15 mouse cellular contexts compared by ENCODE assay signal in genomic region chr16:50160418-50161271, GRCm38 (mm10).
A peak's percentile ranks its signal among the peaks of the same experiment; 100 is the strongest.
DNase-seq lines count a peak whose midpoint lies in the region; ATAC-seq and TF ChIP-seq lines count a peak whose summit lies in the region.
"Had no signal": no experiment of that assay in that cellular context is flagged by ENCODE, and none has a peak within 500 bp of the region (broad histone marks: within the 10 kb centered on the region; RNA-seq: fewer than 3 reads in every experiment).

No protein-coding gene starts in this region.

- in situ Hi-C loops in CH12.LX (cut with MboI; ENCODE audit: low pct_ligation_motif_present, low pct_unique_long_range_greater_than_20kb, low sequenced_read_pairs) = no loop called here

- dilution Hi-C loops in CH12.LX (cut with MboI; ENCODE audit: extremely low pct_ligation_motif_present, extremely low pct_unique_long_range_greater_than_20kb, low sequenced_read_pairs) = no loop called here

- H3K9me3 ChIP-seq in kidney, embryonic 16.5 days (ENCODE audit: low read length) = no peaks in the 10 kb centered on the region
- H3K9me3 ChIP-seq in CH12.LX (replicated peaks; ENCODE audit: low read length) (peaks cover 2% of the 10 kb centered on the region), G1E (replicated peaks) (no peaks in the 10 kb centered on the region)
- H3K9me3 ChIP-seq in midbrain, postnatal 0 days (ENCODE audit: low read length) = no peaks in the 10 kb centered on the region
- H3K9me3 ChIP-seq: embryonic facial prominence, embryonic 12.5 days; liver, embryonic 13.5 days; neural tube, embryonic 13.5 days had no signal

- no peaks in the 10 kb centered on the region for H3K36me3 ChIP-seq in kidney, embryonic 16.5 days (ENCODE audit: insufficient read depth, low read length)
- H3K36me3 ChIP-seq in CH12.LX (replicated peaks in 1 of 2; ENCODE audit: control insufficient read depth in 1 of 2, insufficient read depth in 1 of 2, low read length in 1 of 2) = no peaks in the 10 kb centered on the region
- no peaks in the 10 kb centered on the region for H3K36me3 ChIP-seq in G1E (replicated peaks)
- H3K36me3 ChIP-seq in midbrain, postnatal 0 days (ENCODE audit: insufficient read depth, low read length) = no peaks in the 10 kb centered on the region
- H3K36me3 ChIP-seq: embryonic facial prominence, embryonic 12.5 days; liver, embryonic 13.5 days; neural tube, embryonic 13.5 days had no signal

- no peak for TF ChIP-seq RAD21 in CH12.LX (IDR thresholded peaks at IDR 0.05; ENCODE audit: low read depth, low read length)

- H3K9ac ChIP-seq in kidney, embryonic 16.5 days (replicated peaks; ENCODE audit: low read length) = no peak overlapping the region
- H3K9ac ChIP-seq in CH12.LX (ENCODE audit: insufficient read depth, low read depth) = no peak overlapping the region
- no peak overlapping the region for H3K9ac ChIP-seq in midbrain, postnatal 0 days (replicated peaks; ENCODE audit: low read length, poor library complexity, severe bottlenecking)
- H3K9ac ChIP-seq: embryonic facial prominence, embryonic 12.5 days; liver, embryonic 13.5 days; neural tube, embryonic 13.5 days had no signal

- TF ChIP-seq EP300 in CH12.LX (IDR thresholded peaks at IDR 0.05; ENCODE audit: low read length) = no peak

- WGBS in kidney, embryonic 16.5 days = 93% methylated on average over 11 of the region's 11 CpGs
- WGBS in midbrain, postnatal 0 days = 94% methylated on average over 11 of the region's 11 CpGs

- H3K4me1 ChIP-seq in kidney, embryonic 16.5 days (ENCODE audit: insufficient read depth, low read length) = peaks cover 4% of the 10 kb centered on the region; the same call in 1 of the 2 replicates
- H3K4me1 ChIP-seq in CH12.LX (ENCODE audit: control insufficient read depth in 1 of 2, insufficient read depth in 2 of 2) (peaks cover 0 to 11% of the 10 kb centered on the region in 2 experiments; a peak in 3 of 4 replicates), G1E (ENCODE audit: insufficient read depth, low read depth, low read length) (peaks cover 23% of the 10 kb centered on the region)
- 0 out of 2 replicates have a peak, but pooled peaks cover 2% of the 10 kb centered on the region for H3K4me1 ChIP-seq in midbrain, postnatal 0 days (ENCODE audit: insufficient read depth, low read length)
- H3K4me1 ChIP-seq: liver, embryonic 13.5 days; neural tube, embryonic 13.5 days had no signal

- no peak overlapping the region for H3K4me3 ChIP-seq in kidney, embryonic 16.5 days (ENCODE audit: low read length)
- H3K4me3 ChIP-seq in CH12.LX (replicated peaks in 1 of 3; ENCODE audit: low read depth in 2 of 3, low read length in 2 of 3, poor library complexity in 1 of 3) = peak overlapping the region in 1 of 3 experiments; percentile 15
- H3K4me3 ChIP-seq in G1E (ENCODE audit: low read depth, low read length) = peak overlapping the region; percentile 33; the same call in 1 of the 2 replicates
- H3K4me3 ChIP-seq in midbrain, postnatal 0 days (ENCODE audit: low read depth, low read length) = no peak overlapping the region
- H3K4me3 ChIP-seq: embryonic facial prominence, embryonic 12.5 days; layer of hippocampus, adult 2 months; liver, embryonic 13.5 days; neural tube, embryonic 13.5 days had no signal

- H3K27me3 ChIP-seq in kidney, embryonic 16.5 days (ENCODE audit: insufficient read depth, low read length) = no peaks in the 10 kb centered on the region
- H3K27me3 ChIP-seq in CH12.LX (replicated peaks) (no peaks in the 10 kb centered on the region), G1E (ENCODE audit: insufficient read depth, low read length) (peaks cover 20% of the 10 kb centered on the region; the same call in 1 of the 2 replicates)
- H3K27me3 ChIP-seq in midbrain, postnatal 0 days (ENCODE audit: insufficient read depth, low read length) = no peaks in the 10 kb centered on the region
- H3K27me3 ChIP-seq: embryonic facial prominence, embryonic 12.5 days; liver, embryonic 13.5 days; neural tube, embryonic 13.5 days had no signal

- no peaks in the 10 kb centered on the region for H3K79me2 ChIP-seq in CH12.LX (replicated peaks; ENCODE audit: control insufficient read depth, extremely low read depth, insufficient read depth, poor library complexity, severe bottlenecking)

- no peak for DNase-seq in kidney, postnatal 25 days
- DNase-seq in CH12.LX (ENCODE audit: extremely low read depth) (no peak), G1E (ENCODE audit: low spot score) (no peak)
- DNase-seq in midbrain, postnatal 0 days (ENCODE audit: low spot score) = no peak
- DNase-seq in left cerebral cortex, adult 9 months (ENCODE audit: low spot score in 2 of 2) = no peak
- DNase-seq in spleen, postnatal 10 days (ENCODE audit: low spot score in 2 of 2) = no peak
- DNase-seq: adrenal gland, adult 2 months; cerebellum, adult 9-10 months; gastrocnemius, postnatal 36 days; kidney, adult 18-20 months; liver, embryonic 13.5 days had no signal

- no peak overlapping the region for H3K27ac ChIP-seq in kidney, embryonic 16.5 days (ENCODE audit: low read length)
- H3K27ac ChIP-seq in CH12.LX (ENCODE audit: insufficient read depth, low read depth) = no peak overlapping the region; the same call in 1 of the 2 replicates
- H3K27ac ChIP-seq in midbrain, postnatal 0 days (ENCODE audit: low read depth, low read length) = no peak overlapping the region
- H3K27ac ChIP-seq: embryonic facial prominence, embryonic 12.5 days; layer of hippocampus, adult 2 months; liver, embryonic 13.5 days; neural tube, embryonic 13.5 days had no signal

- peak; percentile 19; the same call in 1 of the 2 replicates for ATAC-seq in kidney, embryonic 16.5 days (ENCODE audit: low FRiP score, low TSS enrichment)
- no peak for ATAC-seq in G1E (ENCODE audit: extremely low read depth, insufficient number of reproducible peaks, low FRiP score, poor library complexity, severe bottlenecking)
- 0 out of 2 replicates have a peak, but pooled peaks have one; percentile 38 for ATAC-seq in midbrain, postnatal 0 days (ENCODE audit: low FRiP score)

- TF ChIP-seq CTCF in CH12.LX (conservative IDR thresholded peaks at IDR 0.05 in 1 of 2, IDR thresholded peaks at IDR 0.05 in 1 of 2; ENCODE audit: low read depth in 2 of 2, low read length in 2 of 2) (no peak), G1E (IDR thresholded peaks at IDR 0.05; ENCODE audit: low read depth, low read length) (no peak)
- TF ChIP-seq CTCF in midbrain, postnatal 0 days (IDR thresholded peaks at IDR 0.05) = no peak

- H3K4me2 ChIP-seq in kidney, embryonic 16.5 days (replicated peaks; ENCODE audit: low read depth, low read length) = no peak overlapping the region
- H3K4me2 ChIP-seq in CH12.LX (ENCODE audit: insufficient read depth, low read depth, poor library complexity, severe bottlenecking) = no peak overlapping the region
- H3K4me2 ChIP-seq in midbrain, postnatal 0 days (ENCODE audit: low read depth, low read length, poor library complexity, severe bottlenecking) = no peak overlapping the region
- H3K4me2 ChIP-seq: embryonic facial prominence, embryonic 12.5 days; liver, embryonic 13.5 days; neural tube, embryonic 13.5 days had no signal

- no peak for TF ChIP-seq POLR2A in CH12.LX (IDR thresholded peaks at IDR 0.05; ENCODE audit: low read depth, low read length)

TF ChIP-seq in CH12.LX, 34 proteins besides CTCF, POLR2A, EP300 and RAD21:
- no peak for TF ChIP-seq SIN3A (IDR thresholded peaks at IDR 0.05; ENCODE audit: low read length)
- TF ChIP-seq MAX (IDR thresholded peaks at IDR 0.05; ENCODE audit: low read length) = 0 out of 2 replicates have a peak, but pooled peaks have one; percentile 13
- no peak for TF ChIP-seq HCFC1 (IDR thresholded peaks at IDR 0.05; ENCODE audit: low read depth, low read length)
- TF ChIP-seq ZNF384 (IDR thresholded peaks at IDR 0.05; ENCODE audit: low read depth, low read length) = no peak
- no peak for TF ChIP-seq MEF2A (IDR thresholded peaks at IDR 0.05; ENCODE audit: borderline replicate concordance, low read depth, low read length)
- TF ChIP-seq ZMIZ1 (IDR thresholded peaks at IDR 0.05; ENCODE audit: low read depth, low read length) = no peak
- no peak for TF ChIP-seq MXI1 (IDR thresholded peaks at IDR 0.05; ENCODE audit: low read depth, low read length)
